Mouse (Mus musculus) lung, adult 2 months (tissue): ENCODE data around the gene Vmac.

Source experiments
- CTCF ChIP-seq: fragments of 200-500 bp; IDR thresholded peaks from 2 replicates; pipeline ENCODE4 v1.5.1; 2011; ENCODE audit warnings: mild to moderate bottlenecking, low read length, control low read depth; ENCODE audit not compliant: insufficient read depth
- POLR2A ChIP-seq: fragments of 200-500 bp; IDR thresholded peaks from 2 replicates; pipeline ENCODE4 v1.6.1; 2011; ENCODE audit warnings: low read depth, mild to moderate bottlenecking, control low read depth, low read length, borderline replicate concordance; ENCODE audit errors: extremely low read depth

GRCm38 (mm10) chr17:56681791-56682190, 36.0 kb downstream of the Vmac start:
- TF ChIP-seq POLR2A: no peak
- TF ChIP-seq CTCF: no peak
